Mouse (Mus musculus) ES-Bruce4 (cell line): ENCODE data around the gene Kalrn. TPM values are rescaled to one million over a fixed set of nuclear protein-coding genes. Genes with fewer than 3 reads are reported as not detected.

ENCODE experiments used
- H3K27ac ChIP-seq: 2 replicates; pipeline ENCODE4 v1.5.1; 2012; ENCODE audit warnings: low read length, inconsistent platforms; ENCODE audit not compliant: insufficient read depth
- H3K27me3 ChIP-seq: 2 replicates; pipeline ENCODE4 v1.6.1; 2012; ENCODE audit warnings: mild to moderate bottlenecking, low read length, inconsistent platforms; ENCODE audit not compliant: control insufficient read depth, poor library complexity, insufficient read depth, severe bottlenecking
- H3K36me3 ChIP-seq: 2 replicates; pipeline ENCODE4 v1.6.1; 2012; ENCODE audit warnings: inconsistent platforms, mild to moderate bottlenecking, low read length, moderate library complexity; ENCODE audit not compliant: control insufficient read depth, poor library complexity, insufficient read depth, severe bottlenecking
- H3K4me1 ChIP-seq: one replicate; pipeline ENCODE4 v1.8.1; 2011; ENCODE audit warnings: low read length; ENCODE audit not compliant: control insufficient read depth, insufficient read depth
- H3K4me3 ChIP-seq: 2 replicates; pipeline ENCODE4 v1.5.1; 2011; ENCODE audit warnings: low read depth, mild to moderate bottlenecking, low read length
- H3K9ac ChIP-seq: 2 replicates; pipeline ENCODE4 v1.6.1; 2012; ENCODE audit warnings: low read depth, mild to moderate bottlenecking, inconsistent platforms; ENCODE audit not compliant: poor library complexity, severe bottlenecking
- H3K9me3 ChIP-seq: replicated peaks from 2 replicates; pipeline ENCODE4 v1.6.1; 2012; ENCODE audit warnings: mild to moderate bottlenecking, low read length, inconsistent platforms; ENCODE audit not compliant: control insufficient read depth, poor library complexity, insufficient read depth, severe bottlenecking
- CTCF ChIP-seq: IDR thresholded peaks from one replicate; pipeline ENCODE4 v1.8.1; 2011; ENCODE audit warnings: low read depth, low read length
- EP300 ChIP-seq: IDR thresholded peaks from 2 replicates; pipeline ENCODE4 v1.6.1; 2011; ENCODE audit warnings: low read depth, low read length; ENCODE audit not compliant: insufficient read depth
- POLR2A ChIP-seq: IDR thresholded peaks from one replicate; pipeline ENCODE4 v1.8.1; 2011; ENCODE audit warnings: low read length; ENCODE audit not compliant: insufficient read depth
- polyA plus RNA-seq: library from polyadenylated mRNA; stranded (reverse); fragments of >200 nt; gene quantifications from 2 replicates; pipeline ENCODE4 v1.2.4, GENCODE M21; 2011; ENCODE audit warnings: low read depth; ENCODE audit not compliant: missing spikeins, insufficient read depth, insufficient read length

Gene Kalrn
- polyA plus RNA-seq, 1 experiment = 8.2 TPM

DNA sequence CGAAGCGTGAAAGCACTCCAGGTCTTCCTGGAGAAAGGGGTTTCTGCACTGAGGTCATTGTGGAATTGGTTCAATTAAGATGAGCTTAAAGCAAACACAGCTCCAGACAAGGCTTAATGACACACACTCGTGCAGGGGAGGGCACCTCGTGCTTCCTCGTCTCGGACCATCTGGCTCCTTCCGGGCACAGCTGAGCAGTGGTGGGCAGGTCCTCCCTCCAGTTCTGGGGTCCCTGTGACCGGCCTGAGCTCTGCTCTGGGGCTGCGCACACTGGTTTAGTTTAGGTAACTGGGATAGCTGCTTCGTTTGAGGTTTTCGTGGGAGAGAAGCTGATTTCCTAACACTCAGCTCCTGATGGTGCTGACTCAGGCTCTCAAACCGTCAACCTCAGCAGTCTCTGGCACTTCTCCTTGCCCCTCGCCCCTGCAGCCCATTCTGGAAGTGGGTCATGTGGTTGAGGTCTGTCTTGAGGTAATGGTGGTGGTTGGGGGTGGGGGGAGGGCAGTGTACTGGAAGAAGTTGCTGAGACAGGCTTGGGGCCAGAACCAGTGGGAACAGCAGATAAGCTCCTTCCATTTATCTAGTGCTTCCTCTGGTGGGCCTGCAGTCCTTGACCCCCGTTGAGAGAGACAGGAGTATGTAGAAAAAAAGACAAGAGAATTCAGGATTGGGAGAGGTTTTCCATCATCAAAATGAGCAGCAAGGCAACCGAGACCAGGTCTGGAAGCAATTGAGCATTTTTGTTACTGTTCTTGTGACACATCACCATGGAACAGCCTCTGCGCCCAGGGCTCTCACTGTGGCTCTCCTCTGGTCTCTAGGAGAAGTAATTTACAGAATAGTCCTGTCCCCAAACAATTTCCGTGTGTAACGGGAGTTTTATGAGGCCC, 651.0 kb downstream of the Kalrn start:
- Histone ChIP-seq H3K36me3 (no peaks in the 10 kb centered on the region), H3K4me1 (no peaks in the 10 kb centered on the region), H3K27me3 (no peaks in the 10 kb centered on the region), H3K27ac (no peak overlapping the region), H3K9ac (no peak overlapping the region), H3K9me3 (no peaks in the 10 kb centered on the region), H3K4me3 (no peak overlapping the region)
- TF ChIP-seq EP300 (no peak), POLR2A (no peak), CTCF (no peak)

DNA sequence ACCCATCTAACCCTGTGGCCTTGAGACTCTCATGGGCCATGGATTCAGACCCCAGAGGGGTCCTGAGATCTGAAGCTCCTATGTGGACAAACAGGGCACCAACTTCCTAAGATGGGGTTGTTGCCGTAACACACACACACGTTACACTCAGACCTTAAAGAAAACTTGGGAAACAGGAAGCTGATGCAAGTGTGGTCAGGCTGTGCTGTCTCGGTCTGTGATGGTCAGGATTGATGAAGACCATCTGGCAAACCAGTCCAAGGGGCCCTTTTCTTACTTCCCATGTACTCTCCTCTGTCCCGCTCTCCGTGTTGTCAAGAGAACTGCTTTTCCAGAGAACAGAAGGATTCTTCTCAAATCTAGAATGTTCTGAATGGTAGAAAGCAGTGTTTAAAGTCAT, 651.8 kb downstream of the Kalrn start:
- TF ChIP-seq EP300 = no peak
- no peak for TF ChIP-seq CTCF
- no peak for TF ChIP-seq POLR2A
- no peaks in the 10 kb centered on the region for H3K36me3 ChIP-seq
- H3K4me3 ChIP-seq = no peak overlapping the region
- no peak overlapping the region for H3K9ac ChIP-seq
- H3K9me3 ChIP-seq = no peaks in the 10 kb centered on the region
- H3K27ac ChIP-seq = no peak overlapping the region
- no peaks in the 10 kb centered on the region for H3K27me3 ChIP-seq
- H3K4me1 ChIP-seq = no peaks in the 10 kb centered on the region

Other genes with a start within 250 kb of the Kalrn start
- gene Ropn1, start 76.4 kb upstream of the Kalrn start, polyA plus RNA-seq = not detected in 2 replicates
- 31.4 and 32.0 TPM in 2 replicates for gene Ccdc14, start 117.1 kb upstream of the Kalrn start, polyA plus RNA-seq
- 1.4 and 1.9 TPM in 2 replicates for gene Mylk, start 171.7 kb upstream of the Kalrn start, polyA plus RNA-seq